Mouse (Mus musculus) Patski (cell line): Measurements from ENCODE around the gene Ubash3a. TPM values are rescaled to one million over a fixed set of nuclear protein-coding genes. Genes with fewer than 3 reads are reported as not detected.

Source experiments
- ATAC-seq: fragments of 100-300 bp; one replicate; pipeline ENCODE4 v1.8.0; 2021
- CTCF ChIA-PET: fragments of 350-600 bp; sonication (Branson Sonifier 250); formaldehyde crosslinking; loops from one replicate; lab custom pipeline; 2022; ENCODE audit warnings: inconsistent platforms; lab: Charles Lee
- POLR2A ChIA-PET: fragments of 350-600 bp; sonication (Branson Sonifier 250); formaldehyde crosslinking; loops from one replicate; lab custom pipeline; 2022; ENCODE audit warnings: antibody characterized with exemption, inconsistent platforms; lab: Charles Lee
- DNase-seq: peaks from one replicate; pipeline ENCODE4 v3.0.0-alpha.2; 2011; ENCODE audit warnings: low read depth, low spot score
- H3K27me3 ChIP-seq: fragments of 371-371 bp; one replicate; pipeline ENCODE4 v1.5.1; 2021
- CTCF ChIP-seq: fragments of 100-300 bp; IDR thresholded peaks from one replicate; pipeline ENCODE4 v1.5.1; 2021
- in situ Hi-C: fragments of 300-500 bp; cut with MboI; formaldehyde crosslinking; loops from 3 replicates; pipeline ENCODE4 v1.11.1; 2018; ENCODE audit warnings: low pct_unique_long_range_greater_than_20kb, mixed read lengths
- polyA plus RNA-seq: library from polyadenylated mRNA; unstranded; gene quantifications from one replicate; pipeline ENCODE4 v1.2.3, GENCODE M21; 2021

Gene Ubash3a
- 0.01 TPM for polyA plus RNA-seq

DNA sequence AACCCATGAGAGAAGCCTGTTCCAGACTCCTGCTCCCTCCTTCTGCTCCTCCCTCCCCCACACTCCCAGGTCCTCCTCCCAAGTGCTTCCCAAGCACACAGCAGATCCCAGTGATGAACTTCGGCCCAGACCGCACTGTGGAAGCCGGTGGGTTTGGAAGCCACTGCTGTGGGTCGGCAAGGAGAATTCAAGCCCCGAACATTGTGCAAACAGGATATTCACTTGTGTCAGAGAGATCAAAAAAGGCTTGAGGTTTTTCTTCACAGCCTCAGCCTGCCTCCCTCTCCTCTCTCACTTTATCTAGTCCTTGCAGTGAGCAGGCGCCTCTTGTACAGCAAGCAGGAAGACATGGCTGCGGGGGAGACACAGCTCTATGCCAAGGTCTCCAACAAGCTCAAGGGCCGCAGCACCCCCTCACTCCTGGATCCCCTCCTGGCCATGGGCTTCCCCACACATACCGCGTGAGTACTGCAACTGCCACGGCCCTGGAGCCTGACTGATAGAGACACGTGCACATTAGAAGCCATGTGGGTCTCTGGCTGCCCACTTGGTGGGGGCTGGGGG lies at the start of gene Ubash3a:
TSS of gene Ubash3a (plus strand) at position 103 of the 564 bp plus-strand sequence.
- ChIA-PET POLR2A (no interaction called here), CTCF (no interaction called here)
- in situ Hi-C loops: no loop called here
- no peak for DNase-seq
- TF ChIP-seq CTCF: no peak
- ATAC-seq: no peak
- peaks cover 22% of the 10 kb centered on the region for H3K27me3 ChIP-seq

DNA sequence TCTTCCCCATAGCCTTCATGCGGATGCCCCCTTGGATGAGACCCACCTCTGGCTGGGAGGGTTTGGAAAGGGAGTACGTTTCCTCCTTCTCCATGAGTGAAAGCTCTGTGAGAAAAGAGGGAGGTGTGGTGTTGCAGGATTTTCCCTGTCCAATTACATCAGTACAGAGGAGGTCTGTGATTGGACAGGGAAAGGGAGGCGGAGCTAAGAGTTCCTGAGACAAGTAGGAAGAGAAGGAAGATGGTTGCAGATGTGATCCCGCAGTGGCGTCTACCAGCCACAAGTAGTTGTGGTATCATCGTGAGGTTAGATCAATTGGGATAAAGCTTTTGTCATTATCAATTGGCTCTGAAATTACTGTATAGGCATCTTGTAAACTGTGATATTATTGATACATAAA lies 49.8 kb upstream of the Ubash3a start:
- CTCF ChIA-PET: no interaction called here
- POLR2A ChIA-PET: interaction anchor here (0.5 kb wide), 1 partner anchor 14 kb away, joined by 3 read pairs; no protein-coding TSS in a partner anchor
- TF ChIP-seq CTCF: no peak
- DNase-seq: no peak
- ATAC-seq: no peak
- H3K27me3 ChIP-seq: no peaks in the 10 kb centered on the region
- in situ Hi-C loops: no loop called here

DNA sequence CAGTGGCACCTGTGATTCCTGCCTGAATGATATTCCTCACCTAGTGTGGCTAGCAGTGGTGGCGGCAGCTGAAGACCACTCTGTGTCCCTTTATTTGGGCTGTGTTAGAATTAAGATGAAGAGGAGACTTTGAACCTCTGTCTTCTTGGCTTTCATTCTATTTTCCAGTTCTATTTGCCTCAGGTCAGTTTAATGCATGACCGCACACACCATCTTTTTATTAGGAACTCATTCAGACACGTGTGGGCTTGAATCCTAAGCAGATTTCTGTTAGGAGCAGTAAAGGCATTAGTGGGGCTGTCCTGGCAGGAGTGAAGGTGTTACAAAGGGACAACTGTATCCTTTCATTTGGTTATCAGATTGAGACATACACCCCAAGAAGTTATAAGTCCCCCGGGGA lies 47.4 kb upstream of the Ubash3a start:
- DNase-seq (no peak), ATAC-seq (no peak)
- CTCF ChIA-PET: no interaction called here
- in situ Hi-C loops: no loop called here
- POLR2A ChIA-PET: no interaction called here
- H3K27me3 ChIP-seq: no peaks in the 10 kb centered on the region
- TF ChIP-seq CTCF: no peak

DNA sequence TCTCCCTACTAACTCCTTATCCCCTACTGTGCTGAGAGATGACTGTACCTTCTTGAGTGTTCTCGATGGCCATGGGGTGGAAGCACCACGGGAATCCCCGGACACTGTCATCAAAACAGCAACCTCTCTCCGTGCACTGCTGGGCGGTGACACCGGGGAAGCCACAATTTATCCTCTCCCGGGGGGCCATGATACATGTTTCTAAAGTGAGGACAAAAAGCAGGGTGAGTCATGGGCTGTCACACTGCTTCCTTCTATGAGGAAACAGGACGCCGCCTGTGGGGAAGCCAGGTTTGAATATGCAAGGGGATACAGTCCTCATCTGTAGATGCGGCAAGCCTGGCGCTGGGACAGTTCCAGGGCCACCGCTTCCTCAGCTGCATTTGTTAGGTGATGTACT lies 45.1 kb upstream of the Ubash3a start:
- in situ Hi-C loops: no loop called here
- CTCF ChIA-PET: no interaction called here
- no peak for ATAC-seq
- no peak for TF ChIP-seq CTCF
- POLR2A ChIA-PET: no interaction called here
- no peaks in the 10 kb centered on the region for H3K27me3 ChIP-seq
- DNase-seq: no peak

- no peaks in the 10 kb centered on the region for H3K27me3 ChIP-seq
- TF ChIP-seq CTCF: no peak
- ATAC-seq: no peak
- DNase-seq: no peak
- ChIA-PET POLR2A (no interaction called here), CTCF (no interaction called here)
- in situ Hi-C loops: no loop called here
Observed at GRCm38 (mm10) chr17:31163821-31164220, 43.9 kb upstream of the Ubash3a start.

- DNase-seq: no peak
- no peak for ATAC-seq
- no peaks in the 10 kb centered on the region for H3K27me3 ChIP-seq
- ChIA-PET POLR2A (no interaction called here), CTCF (interaction anchor here (1.5 kb wide), 1 partner anchor 21 kb away, joined by 3 read pairs; no protein-coding TSS in a partner anchor)
- TF ChIP-seq CTCF: no peak
- in situ Hi-C loops: no loop called here
Observed at GRCm38 (mm10) chr17:31165127-31165526, 42.5 kb upstream of the Ubash3a start, which contains the start of gene Tff1. Gene Tff1 (minus strand): TSS chr17:31165277.

- ChIA-PET CTCF (no interaction called here), POLR2A (no interaction called here)
- in situ Hi-C loops: no loop called here
- no peak for ATAC-seq
- no peak for DNase-seq
- H3K27me3 ChIP-seq: no peaks in the 10 kb centered on the region
- no peak for TF ChIP-seq CTCF
Observed at GRCm38 (mm10) chr17:31169796-31170195, 37.9 kb upstream of the Ubash3a start.

- DNase-seq: no peak
- no peak for ATAC-seq
- in situ Hi-C loops: no loop called here
- ChIA-PET CTCF (no interaction called here), POLR2A (no interaction called here)
- no peak for TF ChIP-seq CTCF
- H3K27me3 ChIP-seq: peaks cover 5% of the 10 kb centered on the region
Observed at GRCm38 (mm10) chr17:31176321-31176720, 31.4 kb upstream of the Ubash3a start.

DNA sequence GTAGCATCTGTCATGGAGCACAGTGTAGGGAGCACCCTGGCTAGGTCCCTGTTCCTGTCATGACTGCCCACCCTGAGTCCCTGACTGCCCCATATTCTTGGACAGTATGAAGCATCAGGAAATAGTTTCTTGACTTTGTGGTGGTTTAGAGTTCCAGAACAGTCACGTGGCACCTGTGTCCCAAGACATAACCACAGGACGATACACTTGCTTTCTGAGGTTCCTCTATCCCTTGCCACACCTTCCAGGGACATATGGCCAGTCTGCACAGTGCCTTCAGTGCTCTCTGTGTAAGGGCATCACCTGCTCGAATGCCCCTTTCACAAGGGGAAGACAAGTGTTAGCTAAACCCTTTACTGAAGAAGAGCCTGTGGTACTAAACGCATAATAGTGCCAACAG lies 26.2 kb upstream of the Ubash3a start:
- H3K27me3 ChIP-seq: peaks cover 5% of the 10 kb centered on the region
- ATAC-seq (no peak), DNase-seq (no peak)
- in situ Hi-C loops: no loop called here
- no peak for TF ChIP-seq CTCF
- ChIA-PET POLR2A (no interaction called here), CTCF (no interaction called here)

DNA sequence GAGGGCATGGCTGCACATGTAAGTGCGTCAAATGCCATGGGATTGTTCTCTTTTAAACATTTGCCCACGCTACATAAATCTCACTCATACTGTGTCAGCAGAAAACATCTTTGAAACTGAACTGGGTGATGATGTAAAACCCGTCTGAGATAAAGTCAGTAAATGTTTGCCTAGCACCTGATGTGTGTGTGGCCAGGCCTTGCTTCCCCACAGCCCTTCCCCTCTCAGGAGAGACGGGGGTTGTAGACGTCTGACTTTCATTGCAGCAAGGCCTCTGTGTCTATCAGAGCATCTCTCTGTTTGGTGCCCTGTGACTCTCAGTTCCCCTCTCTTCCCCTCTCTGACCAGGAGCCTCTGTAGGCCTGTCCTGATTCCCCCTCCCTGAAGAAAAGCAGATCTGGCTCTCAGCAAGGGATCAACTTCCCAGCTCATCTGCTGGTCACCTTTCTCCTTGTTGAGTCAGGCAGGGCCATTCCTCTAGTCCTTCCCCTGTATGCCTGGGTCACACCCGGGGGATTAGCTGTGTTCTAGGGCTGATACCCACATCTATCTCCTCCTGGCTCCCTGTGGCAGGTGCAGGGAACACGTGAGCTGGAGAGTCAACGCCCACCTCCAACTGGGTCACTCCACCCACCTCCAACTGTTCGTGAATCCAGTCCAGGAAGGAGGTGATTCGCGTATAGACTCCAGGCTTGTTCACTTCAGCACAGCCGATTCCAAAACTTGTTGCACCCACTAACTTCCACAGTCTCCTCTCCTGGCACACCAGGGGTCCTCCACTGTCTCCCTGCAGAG lies 24.3 kb upstream of the Ubash3a start:
- ChIA-PET POLR2A (no interaction called here), CTCF (no interaction called here)
- H3K27me3 ChIP-seq: peaks cover 9% of the 10 kb centered on the region
- in situ Hi-C loops: no loop called here
- DNase-seq: no peak
- TF ChIP-seq CTCF: no peak
- ATAC-seq: no peak

- ChIA-PET CTCF (no interaction called here), POLR2A (no interaction called here)
- in situ Hi-C loops: no loop called here
- H3K27me3 ChIP-seq: peaks cover 13% of the 10 kb centered on the region
- ATAC-seq (no peak), DNase-seq (no peak)
- TF ChIP-seq CTCF: no peak
Observed at GRCm38 (mm10) chr17:31184269-31184990, 23.2 kb upstream of the Ubash3a start.
